Mouse (Mus musculus) gastrocnemius, postnatal 4 days (tissue): ENCODE measurements around the gene Bcl2l1. TPM values are rescaled to one million over a fixed set of nuclear protein-coding genes. Genes with fewer than 3 reads are reported as not detected.

Experiments used
- DNase-seq, 2 experiments: peaks; one replicate each; pipeline ENCODE4 v3.0.0; 2021 to 2022; ENCODE audit warnings: low spot score in 2 of 2, mixed read lengths in 2 of 2
- total RNA-seq, 2 experiments: library from RNA; stranded (reverse); gene quantifications; 2 replicates each; pipeline ENCODE4 v1.2.3; 2021

Bcl2l1 gene
- total RNA-seq, 2 experiments from 2014 or later, result 24.5 to 29.2 TPM

GRCm38 (mm10) chr2:152776435-152776834, 55.1 kb downstream of the Bcl2l1 start:
- no peak for DNase-seq

GRCm38 (mm10) chr2:152776019-152776418, 55.5 kb downstream of the Bcl2l1 start:
- no peak for DNase-seq

- no peak for DNase-seq
These were observed 56.2 kb downstream of the Bcl2l1 start for GRCm38 (mm10) chr2:152775357-152775756.

GRCm38 (mm10) chr2:152772231-152772630, 59.3 kb downstream of the Bcl2l1 start:
- no peak for DNase-seq

- no peak for DNase-seq
These were observed 60.0 kb downstream of the Bcl2l1 start for GRCm38 (mm10) chr2:152771571-152771970.

- no peak for DNase-seq
These were observed 61.9 kb downstream of the Bcl2l1 start for GRCm38 (mm10) chr2:152769677-152770076.

GRCm38 (mm10) chr2:152767618-152768271, 63.8 kb downstream of the Bcl2l1 start:
- DNase-seq, result peak in 1 of 2 experiments; percentile 58

- DNase-seq, result peak; percentile 89 to 91
These were observed 65.0 kb downstream of the Bcl2l1 start for GRCm38 (mm10) chr2:152766387-152767123.

GRCm38 (mm10) chr2:152765045-152765674, 66.4 kb downstream of the Bcl2l1 start:
- no peak for DNase-seq

GRCm38 (mm10) chr2:152764172-152765044, 67.1 kb downstream of the Bcl2l1 start:
- peak in 1 of 2 experiments; percentile 32 for DNase-seq

GRCm38 (mm10) chr2:152763310-152763709, 68.2 kb downstream of the Bcl2l1 start:
- DNase-seq, result no peak

- DNase-seq, result no peak
These were observed 73.2 kb downstream of the Bcl2l1 start for GRCm38 (mm10) chr2:152758351-152758750.

GRCm38 (mm10) chr2:152757478-152757877, 74.0 kb downstream of the Bcl2l1 start:
- no peak for DNase-seq

- DNase-seq, result no peak
These were observed 74.8 kb downstream of the Bcl2l1 start for GRCm38 (mm10) chr2:152756474-152757393.

- DNase-seq, result no peak
These were observed 77.4 kb downstream of the Bcl2l1 start, which contains the start of gene Cox4i2 for GRCm38 (mm10) chr2:152753944-152754711. TSS of gene Cox4i2 (plus strand) at chr2:152754173.

- peak; percentile 61 to 78 for DNase-seq
These were observed 89.1 kb downstream of the Bcl2l1 start for GRCm38 (mm10) chr2:152742435-152742834.

- peak in 1 of 2 experiments; percentile 60 for DNase-seq
These were observed 90.1 kb downstream of the Bcl2l1 start for GRCm38 (mm10) chr2:152741153-152742041.

- no peak for DNase-seq
These were observed 91.0 kb downstream of the Bcl2l1 start for GRCm38 (mm10) chr2:152740490-152740889.
